Mouse (Mus musculus): ENCODE measurements around the gene Tmem239.
"Not testable (repeated sequence)": the region's sequence is repeated elsewhere in the genome, so short reads cannot be mapped to it uniquely, and the experiment has no call there.

Tmem239 gene

DNA sequence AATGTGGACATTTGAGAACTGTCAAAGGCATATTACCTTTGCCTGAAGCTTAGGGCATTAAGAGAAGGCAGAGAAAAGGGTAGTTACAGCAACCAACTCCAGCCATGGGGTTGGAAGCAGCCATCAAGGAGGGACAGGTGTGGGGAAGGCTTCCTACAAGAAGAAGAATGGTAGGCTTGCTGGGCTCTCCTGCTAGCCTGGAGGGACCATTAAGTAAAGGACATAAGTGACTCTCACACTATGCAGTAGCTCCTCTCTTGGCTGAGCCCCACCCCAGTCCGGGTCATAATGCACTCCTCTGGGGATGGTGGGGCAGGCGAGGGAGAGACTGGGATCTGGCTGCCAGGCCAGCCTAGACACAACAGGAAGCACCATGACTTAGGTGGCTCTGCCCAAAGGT, at the start of gene Tmem239:
Gene Tmem239 (plus strand): TSS at position 301 of the 400 bp plus-strand sequence.
- no peak for DNase-seq

DNA sequence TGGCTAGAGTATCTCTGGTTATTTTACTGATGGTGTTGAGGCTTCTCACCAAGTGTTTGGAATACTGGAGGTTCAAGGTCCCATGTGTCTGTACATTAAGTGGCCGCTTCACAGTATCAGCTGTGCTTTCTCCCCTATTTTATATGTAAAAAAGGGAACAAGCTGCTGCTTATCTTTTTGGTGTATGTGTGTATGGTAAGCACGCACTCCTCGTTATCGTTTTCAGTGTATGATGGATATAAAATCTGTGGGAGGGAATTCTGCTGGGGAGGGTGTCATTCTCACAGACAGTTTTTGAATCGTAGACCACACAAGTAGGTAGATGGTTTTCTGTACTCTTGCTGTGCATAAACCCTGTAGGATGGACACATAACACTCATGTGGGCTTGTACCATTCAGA, 48.7 kb upstream of the Tmem239 start:
- DNase-seq = no peak

DNA sequence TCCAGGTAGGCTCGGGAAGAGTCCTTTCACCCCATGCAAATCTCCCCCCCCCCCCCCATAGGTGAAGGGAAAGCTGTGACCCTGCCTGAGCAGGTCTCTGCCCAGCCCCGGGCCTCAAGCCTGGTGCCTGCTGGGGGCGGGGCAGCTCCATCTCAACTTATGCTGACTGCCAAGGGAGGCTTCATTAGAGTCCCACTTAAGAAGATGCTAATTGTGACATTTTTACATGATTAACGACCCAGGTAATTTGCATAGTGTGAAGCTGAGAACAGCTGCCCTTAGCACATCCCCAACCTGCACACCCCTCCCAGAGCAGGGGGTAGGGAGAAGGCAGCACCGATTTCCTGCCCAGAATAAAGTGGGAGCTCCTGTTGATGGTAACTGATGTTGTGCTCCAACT, 47.4 kb upstream of the Tmem239 start:
- DNase-seq = no peak

DNA sequence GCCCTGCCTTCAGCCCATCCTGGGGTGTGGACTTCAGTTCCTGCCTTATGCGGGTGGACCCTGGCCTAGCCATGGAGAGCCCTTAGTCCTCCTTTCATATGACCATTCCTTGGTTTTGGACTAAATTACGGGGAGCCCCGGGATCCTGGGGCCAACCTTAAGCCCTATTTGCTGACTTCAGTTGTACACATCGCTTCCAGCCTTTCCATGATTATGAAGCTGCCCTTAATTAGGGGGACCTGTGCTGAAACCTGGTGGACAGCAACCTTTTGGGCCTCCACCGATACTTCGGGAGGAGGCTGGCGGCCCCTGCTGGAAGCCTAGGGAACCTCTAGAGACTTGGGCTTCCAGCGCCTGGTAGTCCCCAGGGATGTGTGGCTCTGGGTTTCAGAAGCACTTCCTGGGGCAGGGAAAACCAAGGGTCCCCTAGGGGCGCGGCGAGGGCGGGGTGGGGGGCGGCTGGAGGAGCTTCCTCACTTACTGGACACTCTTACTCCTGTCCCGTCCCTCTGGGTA, 43.7 kb upstream of the Tmem239 start:
- DNase-seq = peak; percentile 41 to 68

DNA sequence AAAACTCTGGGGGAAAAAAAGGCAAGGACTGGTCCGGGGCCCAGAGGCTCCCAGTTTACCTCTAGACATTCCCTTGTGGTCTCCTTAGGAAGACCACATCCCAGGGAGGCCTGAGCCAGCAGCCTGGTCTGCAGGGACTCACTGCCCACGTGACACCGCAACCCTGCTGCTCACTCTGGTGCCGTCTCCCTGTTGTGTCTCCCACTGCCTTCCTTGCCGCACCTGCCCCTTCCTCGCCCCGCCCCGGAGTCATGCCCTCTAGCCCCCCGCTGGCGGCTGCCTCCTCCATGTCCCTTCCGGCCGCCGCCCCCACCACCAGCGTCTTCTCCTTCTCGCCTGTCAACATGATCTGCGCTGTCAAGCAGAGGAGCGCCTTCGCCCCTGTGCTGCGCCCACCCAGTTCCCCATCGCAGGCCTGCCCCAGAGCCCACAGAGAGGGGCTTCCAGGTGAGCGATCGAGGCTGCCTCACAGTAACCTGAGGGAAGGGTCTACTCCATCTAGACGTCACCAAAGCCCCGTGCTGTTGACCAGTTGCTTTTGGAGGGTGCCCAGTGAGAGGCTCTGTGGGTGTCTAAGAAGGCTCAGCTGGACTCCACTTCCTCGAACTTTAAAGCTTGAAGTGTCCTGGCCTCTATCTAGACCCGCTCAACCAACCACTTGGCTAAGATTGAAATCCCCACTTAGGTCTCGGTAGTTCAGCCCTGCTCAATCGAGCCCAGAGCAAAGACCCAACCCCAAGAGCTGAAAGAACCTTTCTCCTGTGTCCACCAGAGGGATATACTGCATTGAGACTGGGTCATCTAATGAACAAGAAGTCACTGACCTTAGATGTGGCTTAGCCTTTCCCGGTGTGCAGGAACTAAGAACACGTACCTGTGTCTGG, 40.8 kb upstream of the Tmem239 start:
- no peak for DNase-seq

DNA sequence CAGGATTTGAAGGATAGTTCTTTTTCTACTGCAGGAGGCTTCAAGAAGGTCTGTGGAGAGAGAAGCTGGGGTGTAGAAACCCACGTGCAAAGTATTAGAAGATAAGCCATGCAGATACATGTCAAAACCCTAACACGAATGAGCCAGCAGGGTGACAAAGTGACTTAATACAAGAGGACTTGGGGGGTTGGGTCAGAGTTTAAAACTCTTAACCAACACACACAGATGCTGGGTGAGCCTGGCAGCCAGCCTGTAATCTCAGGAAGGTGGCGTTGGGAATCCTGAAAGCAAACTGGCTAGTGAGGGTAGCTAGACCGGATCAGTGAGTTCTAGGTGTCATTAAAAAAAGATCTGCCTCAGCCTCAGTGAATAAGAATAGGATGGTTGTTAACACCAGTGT, 38.9 kb upstream of the Tmem239 start:
- DNase-seq = no peak

DNA sequence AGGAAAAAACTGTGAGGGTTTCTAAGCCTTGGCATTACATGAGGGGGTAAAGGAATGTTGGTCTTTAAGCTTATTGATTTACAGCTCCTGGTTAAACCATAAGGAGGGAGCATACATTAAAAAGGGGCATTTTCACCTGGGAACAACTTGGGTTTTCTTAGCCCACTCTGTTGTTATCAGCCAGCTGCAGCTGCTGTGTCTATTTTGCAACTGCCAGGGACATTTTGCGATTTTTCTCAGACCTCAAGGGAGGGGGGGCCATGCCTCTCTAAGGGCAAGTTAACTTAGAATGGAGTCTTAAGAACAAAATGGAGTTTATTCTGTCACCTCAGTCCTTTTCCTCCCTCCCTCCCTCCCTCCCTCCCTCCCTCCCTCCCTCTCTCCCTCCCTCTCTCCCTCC, 33.3 kb upstream of the Tmem239 start:
- not testable (repeated sequence) for DNase-seq

DNA sequence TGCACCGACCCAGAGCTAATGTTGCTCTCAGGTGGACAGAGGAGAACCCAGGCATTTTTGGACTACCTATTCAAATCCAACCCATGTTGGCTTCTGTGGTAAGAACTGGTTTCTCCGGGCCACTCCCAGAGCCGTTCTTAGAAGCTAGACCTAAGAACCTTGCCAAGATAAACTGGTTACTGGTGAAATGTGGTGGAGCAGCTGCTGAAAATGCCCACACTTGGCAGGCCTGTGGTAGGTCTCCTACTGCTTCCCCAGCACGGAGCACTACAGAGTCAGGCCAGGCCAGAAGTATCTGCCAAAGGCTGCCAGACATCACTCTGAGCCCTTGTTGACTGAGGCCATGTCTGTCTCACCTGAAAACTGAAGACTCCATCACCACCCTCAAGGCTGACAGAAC, 31.3 kb upstream of the Tmem239 start:
- DNase-seq = peak; percentile 12 to 42

DNA sequence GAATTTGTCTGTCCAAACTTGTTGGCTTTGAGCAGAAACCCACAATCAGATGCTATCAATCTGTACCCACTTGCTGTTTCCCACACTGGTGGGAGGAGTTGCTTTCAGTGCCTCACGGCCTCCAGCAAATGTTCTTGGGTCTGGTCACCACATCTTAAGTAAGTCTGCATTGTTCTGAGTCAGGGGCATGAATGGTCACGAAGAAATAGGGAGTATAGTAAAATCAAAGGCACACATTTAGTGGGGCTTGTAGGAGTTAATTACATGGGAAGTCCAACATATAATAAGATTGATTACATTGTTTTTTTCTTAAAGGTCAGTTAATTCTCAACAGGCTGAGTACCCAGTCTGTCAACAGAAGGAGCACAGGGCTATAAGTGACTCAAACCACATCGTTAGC, 23.1 kb upstream of the Tmem239 start:
- DNase-seq = no peak

DNA sequence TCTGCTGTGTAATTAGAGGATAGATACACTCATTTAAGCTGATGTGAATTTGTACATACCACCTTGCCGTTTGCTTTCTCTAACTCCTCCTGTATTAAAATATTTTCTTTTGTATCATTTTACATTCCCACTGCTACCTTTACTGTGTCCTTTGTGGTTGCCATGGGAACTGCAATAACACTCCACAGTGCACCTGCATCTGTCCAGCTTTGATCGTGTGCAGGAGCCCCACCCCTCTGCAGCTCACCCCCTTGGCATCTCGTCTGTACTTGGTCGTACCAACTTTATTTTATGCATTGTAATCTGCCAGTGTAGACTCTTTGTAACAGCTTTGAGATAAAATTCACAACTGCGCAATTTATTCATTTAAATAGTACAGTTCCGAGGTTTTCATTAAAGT, 22.4 kb upstream of the Tmem239 start:
- no peak for DNase-seq

DNA sequence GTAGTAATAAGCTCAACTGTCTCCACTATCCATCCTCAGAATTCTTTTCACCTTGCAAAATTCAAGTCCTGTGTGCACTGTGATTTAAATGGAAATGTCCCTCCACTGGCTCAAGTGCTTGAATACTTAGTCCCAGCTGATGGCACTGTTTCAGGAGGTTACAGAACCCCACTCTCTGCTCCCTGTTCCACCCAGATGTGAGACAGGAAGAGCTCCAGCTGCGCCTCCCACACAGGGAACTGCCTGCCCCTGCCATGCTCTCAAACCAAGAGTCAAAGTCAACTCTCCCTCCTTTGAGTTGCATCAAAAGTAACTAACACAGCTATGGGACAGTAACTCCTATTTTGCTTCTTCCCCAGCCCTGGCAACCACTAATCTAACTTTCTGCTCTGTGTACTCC, 20.1 kb upstream of the Tmem239 start:
- DNase-seq = no peak

DNA sequence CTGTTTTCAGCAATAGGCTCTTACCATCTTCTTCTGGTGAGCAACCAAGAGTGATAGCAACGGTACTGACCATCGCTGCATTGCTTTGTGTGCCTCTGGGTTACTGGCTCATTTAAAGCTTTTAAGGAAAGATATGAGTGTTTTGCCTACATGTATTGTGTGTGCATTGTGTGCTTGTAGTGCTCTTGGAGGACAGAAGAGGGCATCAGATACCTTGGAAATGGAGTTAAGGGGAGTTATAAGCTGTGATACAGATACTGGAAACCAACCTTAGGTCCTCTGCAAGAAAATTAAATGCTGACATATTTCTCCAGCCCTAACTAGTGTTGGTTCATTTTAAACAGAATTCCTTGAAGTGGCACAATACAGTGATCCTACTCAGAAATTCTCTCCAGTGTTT, 17.5 kb upstream of the Tmem239 start:
- DNase-seq = no peak

DNA sequence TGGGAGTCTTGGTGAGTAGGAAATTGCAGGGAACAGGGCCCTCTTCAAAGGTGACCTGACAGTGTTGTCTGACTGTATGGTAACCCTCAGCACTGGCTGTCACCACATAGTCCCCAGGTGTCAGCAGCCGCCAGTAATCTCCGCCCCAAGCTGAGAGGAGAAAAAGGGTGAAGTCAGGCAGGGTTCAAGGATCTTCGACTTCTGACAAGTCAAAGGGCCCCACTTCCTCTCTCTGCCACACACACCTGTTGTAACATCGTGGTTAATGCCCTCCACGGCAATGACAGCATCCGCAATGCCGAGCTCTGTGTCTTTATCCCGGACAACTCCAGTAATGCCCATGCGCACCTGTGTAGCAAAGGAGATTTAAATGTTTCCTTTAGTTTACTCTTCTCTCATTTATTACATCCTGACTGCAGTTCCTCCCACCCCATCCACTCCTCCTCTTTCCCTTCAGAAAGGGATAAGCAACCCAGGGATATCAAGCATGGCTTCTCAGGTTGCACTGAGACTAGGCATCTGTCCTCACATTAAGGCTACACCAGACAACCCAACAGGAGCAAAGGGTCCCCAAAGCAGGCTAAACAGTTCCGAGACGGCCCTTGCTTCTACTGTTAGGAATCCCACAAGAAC, 15.2 kb upstream of the Tmem239 start:
- DNase-seq = no peak

DNA sequence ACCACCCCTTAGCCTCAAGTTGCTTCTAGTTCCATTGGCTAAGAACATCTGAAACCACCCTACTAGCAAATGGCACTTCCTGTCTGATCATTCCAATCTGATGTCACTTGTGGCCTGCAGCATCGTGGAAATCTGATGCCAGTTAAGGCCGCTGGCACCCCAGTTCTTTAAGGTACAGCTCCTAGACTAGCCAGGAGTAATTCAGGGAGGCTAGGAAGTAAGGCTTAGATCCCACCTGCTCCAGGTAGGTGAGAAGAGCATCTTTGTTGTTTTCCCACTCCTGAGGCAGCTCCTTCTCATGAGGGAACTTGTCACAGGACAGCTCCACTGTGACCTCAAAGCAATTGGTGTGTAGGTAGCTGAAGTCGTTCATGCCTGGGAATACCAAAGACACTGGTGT, 13.4 kb upstream of the Tmem239 start:
- no peak for DNase-seq

DNA sequence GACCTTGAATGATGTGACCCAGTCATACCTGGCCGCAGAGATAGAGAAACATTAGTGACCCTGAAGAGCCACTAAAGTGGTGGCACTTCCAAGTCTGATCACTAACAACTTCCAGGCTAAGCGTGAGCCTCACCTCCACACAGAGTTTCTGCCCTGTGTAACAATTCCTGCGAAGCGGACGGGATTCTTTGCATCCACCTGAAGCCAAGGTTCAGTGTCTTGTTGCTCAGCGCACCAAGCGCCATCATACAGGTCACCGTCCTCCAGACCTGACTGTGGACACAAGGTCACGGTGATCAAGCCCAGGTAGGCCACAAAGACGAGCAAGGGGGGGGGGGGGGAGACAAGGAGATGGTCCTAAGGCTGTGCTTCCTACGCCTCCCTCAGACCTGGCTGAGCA, 10.6 kb upstream of the Tmem239 start:
- DNase-seq = no peak

DNA sequence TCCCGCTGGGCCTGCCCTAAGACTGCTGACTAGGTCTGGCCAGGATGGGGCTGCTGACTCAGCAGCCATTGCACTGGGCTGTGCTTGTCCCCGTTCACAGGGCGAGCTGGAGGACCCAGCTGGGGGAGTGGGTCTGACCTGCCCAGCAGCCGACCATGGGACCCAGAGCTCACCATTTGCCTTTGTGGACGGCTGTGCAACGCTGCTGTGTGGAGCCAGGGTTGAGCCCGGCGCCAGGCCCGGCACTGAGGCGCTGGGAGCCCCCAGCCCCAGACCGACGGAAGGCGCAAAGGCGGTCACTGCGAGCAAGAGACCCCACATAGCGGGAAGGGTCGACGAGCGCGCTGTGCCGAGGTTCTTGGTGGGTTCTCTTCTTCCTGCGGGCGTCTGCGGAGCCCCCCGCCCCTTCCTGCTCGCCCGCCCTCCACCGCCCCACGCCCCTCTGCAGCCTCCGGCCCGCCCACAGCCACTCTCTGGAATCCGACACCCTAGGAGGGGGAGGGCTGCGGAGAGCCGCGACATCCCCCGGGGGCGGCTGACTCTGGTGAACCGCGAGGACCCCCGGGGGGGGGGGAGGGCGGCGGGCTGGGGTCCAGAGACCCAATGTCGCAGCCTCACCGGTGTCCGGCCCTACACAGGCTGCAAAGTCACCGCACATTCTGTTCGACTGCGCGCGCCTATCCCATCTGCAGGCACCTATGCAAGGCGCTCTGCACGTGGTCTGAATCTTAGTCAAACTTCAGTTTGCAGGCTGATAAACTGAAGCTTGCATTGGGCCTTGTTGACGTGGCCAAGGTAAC, 8.9 kb upstream of the Tmem239 start, which contains the start of gene Cpxm1:
Gene Cpxm1 (minus strand): TSS at position 389 of the 800 bp plus-strand sequence.
- peak; percentile 19 to 21 for DNase-seq

DNA sequence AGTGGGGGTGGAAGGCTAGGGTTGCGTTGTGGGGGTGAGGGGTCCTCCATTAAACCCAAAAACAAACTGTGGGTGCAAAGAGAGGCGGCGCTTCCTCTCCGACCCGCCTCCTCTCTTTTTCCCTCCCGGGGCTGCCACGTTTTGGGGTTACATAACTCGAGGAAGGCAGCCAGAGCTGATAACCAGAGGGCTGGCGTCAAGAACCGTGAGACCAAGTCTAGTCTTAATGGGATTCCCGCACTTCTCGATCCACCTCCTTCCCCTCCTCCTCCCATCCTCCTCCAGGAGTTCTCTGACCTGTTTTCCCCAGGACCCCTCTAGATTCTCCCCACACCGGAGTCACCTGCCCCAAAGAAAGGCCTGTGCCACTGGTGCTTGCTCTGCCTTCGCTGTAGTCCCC, 8.2 kb upstream of the Tmem239 start:
- DNase-seq = no peak

DNA sequence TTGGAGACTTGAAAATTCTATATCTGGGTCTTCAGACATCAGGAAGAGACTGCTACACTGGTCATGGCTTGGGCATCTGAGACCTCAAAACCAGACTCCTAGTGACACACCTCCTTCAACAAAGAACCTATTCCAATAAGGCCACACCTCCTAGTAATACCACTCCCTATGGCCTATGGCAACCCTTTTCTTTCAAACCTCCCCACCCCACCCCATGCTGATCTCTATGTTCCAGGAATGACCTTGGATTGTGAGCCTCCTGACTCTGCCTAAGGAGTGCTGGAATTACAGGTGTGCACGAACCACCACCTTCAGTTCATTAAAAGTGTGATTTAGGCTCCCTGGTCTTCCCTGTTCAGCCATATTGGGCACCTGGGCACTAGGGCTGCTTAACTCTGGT, 6.2 kb upstream of the Tmem239 start:
- DNase-seq = no peak

DNA sequence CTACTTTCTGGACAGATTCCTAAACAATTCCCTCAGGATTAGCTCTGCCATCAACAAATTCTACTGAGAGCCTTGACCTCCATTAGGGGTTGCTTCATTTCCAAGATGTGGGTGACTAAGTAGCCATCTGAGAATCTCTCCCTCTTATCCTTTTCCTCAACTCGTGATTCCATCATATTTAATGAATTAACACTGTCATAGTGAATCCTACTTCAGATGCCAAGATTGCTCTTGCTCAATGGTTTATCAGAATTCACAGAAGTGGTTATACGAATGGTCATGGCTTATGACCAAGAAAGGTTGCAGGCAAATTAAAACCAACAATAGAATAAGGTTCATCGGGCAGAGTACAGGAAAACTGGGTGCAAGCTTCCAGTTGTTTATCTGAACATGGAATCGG, 4.4 kb upstream of the Tmem239 start:
- no peak for DNase-seq

DNA sequence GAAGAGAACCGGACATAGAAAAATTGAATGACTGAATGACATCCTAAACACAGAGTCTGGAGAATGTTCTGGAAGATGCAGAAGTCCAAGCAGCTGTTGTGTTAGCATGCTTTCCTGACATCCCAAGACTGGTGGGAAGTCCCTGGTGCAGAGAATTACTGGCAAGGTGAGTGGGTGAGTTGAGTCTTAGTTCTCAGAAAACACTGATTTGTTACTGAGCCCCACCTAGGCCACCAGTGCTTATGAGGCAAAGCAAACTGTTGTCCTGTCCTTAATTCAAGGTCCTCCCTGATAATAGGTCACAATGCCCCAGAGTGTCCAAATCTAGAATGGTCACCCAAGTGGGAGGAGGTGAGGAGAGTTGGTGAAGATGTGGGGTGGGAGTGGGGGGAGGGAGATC, 1.3 kb upstream of the Tmem239 start, which contains the start of the genes Gm28372 and 1700020A23Rik:
Gene Gm28372 (plus strand): TSS at position 301 of the 400 bp plus-strand sequence.
Gene 1700020A23Rik (plus strand): TSS at position 321 of the 400 bp plus-strand sequence.
- no peak for DNase-seq

DNA sequence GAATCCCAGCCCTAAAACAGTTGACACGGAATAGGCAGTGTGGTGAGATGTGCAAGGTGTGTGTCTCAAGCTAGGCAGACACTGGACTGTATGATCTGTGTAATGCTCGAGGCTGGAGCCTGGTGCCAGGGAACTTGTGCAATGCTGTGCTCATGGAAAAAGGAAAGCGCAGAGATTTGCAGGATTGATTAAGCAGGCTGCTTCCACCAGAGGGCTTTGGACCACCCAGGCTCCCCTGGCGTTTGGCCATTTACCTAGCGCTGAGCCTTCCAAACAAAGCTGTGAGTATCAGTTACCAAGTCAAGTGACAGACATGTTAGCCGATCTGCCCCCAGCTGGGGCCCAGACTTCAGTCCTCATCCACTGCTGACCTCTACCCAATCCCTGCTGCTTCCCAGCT, 1.9 kb downstream of the Tmem239 start:
- peak; percentile 24 to 35 for DNase-seq

DNA sequence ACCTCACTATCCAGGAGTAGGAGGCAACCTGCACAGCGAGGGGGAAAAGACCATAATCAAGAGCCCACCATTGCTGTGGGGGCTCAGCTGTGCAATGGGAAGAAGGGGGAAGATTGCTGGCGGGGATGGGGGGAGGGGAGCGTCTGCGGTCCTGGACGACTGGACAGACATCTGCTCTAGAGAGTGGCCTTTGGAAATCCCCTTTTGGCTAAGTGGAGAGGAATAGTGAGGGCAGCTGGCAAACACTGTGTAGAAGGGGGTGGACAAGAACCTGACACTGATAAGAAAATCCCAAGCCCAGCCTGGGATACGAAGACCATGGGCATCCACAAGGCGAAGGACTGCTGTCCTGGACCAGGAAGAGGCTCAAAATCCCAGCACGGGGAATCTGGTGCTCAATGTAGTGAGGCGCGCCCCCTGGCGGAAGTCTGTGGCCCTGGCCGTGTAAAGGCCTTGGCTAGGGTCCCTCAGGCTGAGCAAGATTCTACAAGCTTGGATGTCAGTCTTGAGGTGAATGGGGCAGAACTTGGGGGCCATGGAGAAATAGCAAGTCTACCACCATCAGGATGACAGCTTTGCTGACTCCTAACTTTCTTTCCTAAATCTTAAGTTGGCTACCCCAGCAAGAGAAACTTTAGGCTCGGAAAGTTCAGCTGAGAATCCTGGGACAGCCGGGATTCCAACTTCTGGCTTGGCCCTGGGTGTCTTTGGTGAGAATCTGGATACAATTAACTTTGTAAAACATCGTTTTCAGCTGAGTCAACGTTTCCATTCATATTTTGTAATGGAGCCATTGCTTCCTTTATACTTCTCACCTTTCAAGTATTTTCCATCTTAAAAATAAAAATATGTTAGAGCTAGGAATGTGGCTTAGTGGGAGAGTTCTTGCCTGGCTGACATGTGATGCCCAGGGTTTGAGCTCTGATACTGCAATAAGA, 5.5 kb downstream of the Tmem239 start:
- DNase-seq = peak; percentile 90 to 95

All from cerebellum, postnatal 14 days (tissue).